ENCODE assay signal across 12 mouse cellular contexts in genomic region chr10:107223186-107223440, GRCm38 (mm10).
"Had no signal": no experiment of that assay in that cellular context is flagged by ENCODE, and none has a peak within 500 bp of the region (broad histone marks: within the 10 kb centered on the region; RNA-seq: fewer than 3 reads in every experiment).

No protein-coding gene starts in this region.

- DNase-seq: left cerebral cortex, postnatal 4 days; liver; liver, embryonic 13.5 days; liver, postnatal 0 days; lung, adult 18-20 months; lung, adult 2 months; lung, embryonic 14.5 days; lung, postnatal 10 days; lung, postnatal 14 days; lung, postnatal 36 days; lung, postnatal 4 days; midbrain, embryonic 14.5 days had no signal
